Mouse (Mus musculus) intestine, postnatal 0 days (tissue): ENCODE measurements around the gene Hnrnpul2. TPM values are rescaled to one million over a fixed set of nuclear protein-coding genes. Genes with fewer than 3 reads are reported as not detected.

Experiments
- ATAC-seq: fragments of 200-750 bp; cut with Nextera tagmentation; 2 replicates; pipeline ENCODE4 v1.8.0; 2017; ENCODE audit warnings: mild to moderate bottlenecking, moderate TSS enrichment, moderate library complexity
- H3K27ac ChIP-seq: fragments of 300-500 bp; sonication (generic); 2 replicates; pipeline ENCODE4 v1.5.1; 2014; ENCODE audit warnings: mild to moderate bottlenecking, low read depth, low read length, moderate library complexity
- H3K27me3 ChIP-seq: fragments of 300-500 bp; sonication (generic); replicated peaks from 2 replicates; pipeline ENCODE4 v1.6.1; 2014; ENCODE audit warnings: low read length, mixed read lengths; ENCODE audit not compliant: control insufficient read depth, insufficient read depth
- H3K36me3 ChIP-seq: fragments of 300-500 bp; sonication (generic); 2 replicates; pipeline ENCODE4 v1.6.1; 2014; ENCODE audit warnings: mild to moderate bottlenecking, moderate library complexity; ENCODE audit not compliant: control insufficient read depth, insufficient read depth
- H3K4me1 ChIP-seq: fragments of 300-500 bp; sonication (generic); replicated peaks from 2 replicates; pipeline ENCODE4 v1.6.1; 2014; ENCODE audit warnings: antibody characterized with exemption, low read length, mixed read lengths; ENCODE audit not compliant: control insufficient read depth, insufficient read depth
- H3K4me2 ChIP-seq: fragments of 300-500 bp; sonication (generic); replicated peaks from 2 replicates; pipeline ENCODE4 v1.6.1; 2014; ENCODE audit warnings: low read depth, mild to moderate bottlenecking, moderate library complexity
- H3K4me3 ChIP-seq: fragments of 300-500 bp; sonication (generic); 2 replicates; pipeline ENCODE4 v1.5.1; 2014; ENCODE audit warnings: low read depth, low read length
- H3K9ac ChIP-seq: fragments of 300-500 bp; sonication (generic); 2 replicates; pipeline ENCODE4 v1.6.1; 2014; ENCODE audit warnings: mild to moderate bottlenecking, low read depth, low read length
- H3K9me3 ChIP-seq: fragments of 300-500 bp; sonication (generic); 2 replicates; pipeline ENCODE4 v1.6.1; 2016; ENCODE audit warnings: mixed run types; ENCODE audit not compliant: control insufficient read depth
- CTCF ChIP-seq: sonication (generic); IDR thresholded peaks from 2 replicates; pipeline ENCODE4 v1.5.1; 2016; ENCODE audit warnings: low read depth, mild to moderate bottlenecking, control low read depth, antibody characterized with exemption, moderate library complexity
- WGBS: fragments of 180-500 bp; shearing (Covaris S2); extraction: QIAGEN DNeasy Blood & Tissue Kit; methylation state at CpG from one replicate; pipeline ENCODE4 v1.1.7; 2014; 5-methylcytosine and 5-hydroxymethylcytosine counted together
- polyA plus RNA-seq: library from polyadenylated mRNA; unstranded; fragments of >200 nt; fragmentation: Nextera tagmentation; extraction: Ambion mirVana; gene quantifications from 2 replicates; pipeline ENCODE4 v1.2.1, GENCODE M21; 2015

The Hnrnpul2 gene
- polyA plus RNA-seq, 1 experiment from 2014 or later = 5.4 TPM

DNA sequence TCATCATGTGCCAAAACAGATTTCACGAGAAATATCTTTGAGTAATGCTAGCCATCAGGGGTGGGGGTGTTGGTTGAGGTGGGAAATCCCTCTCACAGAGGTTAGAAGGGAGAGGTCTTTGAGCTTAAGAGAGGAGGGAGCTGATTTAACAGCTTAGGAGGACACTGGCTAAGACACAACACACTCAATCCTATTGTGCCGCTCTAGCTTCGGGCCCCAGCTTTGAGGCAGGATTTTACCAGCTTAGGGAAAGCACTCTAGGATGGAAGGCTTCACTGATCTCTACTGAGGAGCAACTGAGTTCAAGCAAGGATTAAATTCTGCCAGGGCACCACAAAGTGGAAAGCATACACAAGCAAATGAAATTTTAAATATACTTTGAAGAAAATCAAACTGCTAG is 2.8 kb upstream of the Hnrnpul2 start:
- peaks cover 21% of the 10 kb centered on the region for H3K36me3 ChIP-seq
- no peak for ATAC-seq
- no peak overlapping the region for H3K4me3 ChIP-seq
- H3K27ac ChIP-seq = no peak overlapping the region
- no peaks in the 10 kb centered on the region for H3K9me3 ChIP-seq
- no peaks in the 10 kb centered on the region for H3K27me3 ChIP-seq
- no peak overlapping the region for H3K9ac ChIP-seq
- peaks cover 1% of the 10 kb centered on the region; the same call in 1 of the 2 replicates for H3K4me1 ChIP-seq
- TF ChIP-seq CTCF = no peak
- no peak overlapping the region for H3K4me2 ChIP-seq
- 74% methylated on average over 3 of the region's 3 CpGs for WGBS

DNA sequence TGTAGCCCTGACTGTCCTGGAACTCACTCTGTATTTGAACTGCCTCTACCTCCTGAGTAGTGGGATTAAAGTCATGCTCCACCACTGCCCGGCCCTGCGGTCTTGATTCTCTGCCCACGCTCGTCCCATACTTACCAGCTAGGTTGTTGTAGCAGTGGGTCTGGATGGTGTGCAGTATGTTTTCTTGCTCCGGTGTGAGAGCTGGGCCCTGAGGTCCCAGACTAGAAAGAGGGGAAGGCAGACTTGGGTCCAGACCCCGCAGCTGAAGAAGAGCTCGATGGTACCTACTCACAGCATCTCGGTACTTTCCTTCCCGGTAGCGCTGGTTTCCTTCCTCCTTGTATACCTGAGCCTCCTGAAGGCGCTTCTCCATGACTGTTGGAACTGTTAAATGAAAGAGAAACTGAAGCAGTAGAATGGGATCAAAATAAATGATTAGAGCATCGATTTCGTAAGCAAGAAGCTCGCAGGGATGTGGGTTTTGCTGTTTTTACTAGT is 1.5 kb upstream of the Hnrnpul2 start:
- no peaks in the 10 kb centered on the region for H3K27me3 ChIP-seq
- H3K4me2 ChIP-seq = peak overlapping the region; percentile 80
- H3K4me1 ChIP-seq = peaks cover 5% of the 10 kb centered on the region; the same call in 1 of the 2 replicates
- no peaks in the 10 kb centered on the region for H3K9me3 ChIP-seq
- H3K36me3 ChIP-seq = peaks cover 14% of the 10 kb centered on the region
- WGBS = 14% methylated on average over 14 of the region's 14 CpGs
- H3K27ac ChIP-seq = peak overlapping the region; percentile 86
- peak overlapping the region; percentile 52 for H3K9ac ChIP-seq
- no peak for TF ChIP-seq CTCF
- peak overlapping the region; percentile 97 for H3K4me3 ChIP-seq
- ATAC-seq = no peak

GRCm38 (mm10) chr19:8818801-8819595 is 812 bp upstream of the Hnrnpul2 start, which contains the start of gene Ttc9c:
Ttc9c (minus strand) TSS chr19:8819333.
- ATAC-seq = peak; percentile 92
- Histone ChIP-seq H3K36me3 (peaks cover 14% of the 10 kb centered on the region), H3K9me3 (no peaks in the 10 kb centered on the region), H3K27me3 (no peaks in the 10 kb centered on the region), H3K4me1 (peaks cover 5% of the 10 kb centered on the region; the same call in 1 of the 2 replicates), H3K27ac (peak within 1 kb of the TSS; percentile 95), H3K9ac (peak within 1 kb of the TSS; percentile 97), H3K4me3 (peak within 1 kb of the TSS; percentile 97), H3K4me2 (peak within 1 kb of the TSS; percentile 80)
- under 1% methylated on average over 33 of the region's 33 CpGs for WGBS
- no peak for TF ChIP-seq CTCF

- peak overlapping the region; percentile 97 for H3K4me3 ChIP-seq
- H3K27me3 ChIP-seq = no peaks in the 10 kb centered on the region
- ATAC-seq = peak; percentile 7
- peak overlapping the region; percentile 97 for H3K9ac ChIP-seq
- WGBS = under 1% methylated on average over 48 of the region's 48 CpGs
- peaks cover 25% of the 10 kb centered on the region for H3K36me3 ChIP-seq
- H3K9me3 ChIP-seq = no peaks in the 10 kb centered on the region
- H3K27ac ChIP-seq = peak overlapping the region; percentile 95
- H3K4me2 ChIP-seq = peak overlapping the region; percentile 80
- TF ChIP-seq CTCF = no peak
- peaks cover 5% of the 10 kb centered on the region; the same call in 1 of the 2 replicates for H3K4me1 ChIP-seq
These were observed 680 bp downstream of the Hnrnpul2 start for GRCm38 (mm10) chr19:8820424-8820956.

DNA sequence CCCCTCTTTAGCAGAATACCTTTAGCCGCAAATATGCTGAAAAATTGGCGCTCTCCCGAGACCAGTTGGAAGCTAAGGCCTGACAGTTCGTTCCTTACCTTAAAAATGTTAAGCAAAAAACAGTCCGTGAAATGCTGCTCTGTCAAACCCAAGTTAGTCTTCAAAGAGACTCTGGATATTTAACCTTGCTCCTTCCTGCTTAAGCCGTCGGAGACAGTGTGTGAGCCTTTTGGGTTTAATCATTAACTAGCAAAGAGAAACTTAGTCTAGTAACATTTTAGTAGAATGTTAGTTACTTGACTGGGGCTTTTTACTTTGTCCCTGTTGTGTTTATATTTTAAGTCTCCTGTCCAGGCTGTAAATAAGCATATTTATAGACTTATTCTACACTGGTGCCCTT is 1.3 kb downstream of the Hnrnpul2 start:
- Histone ChIP-seq H3K27ac (peak overlapping the region; percentile 95), H3K27me3 (no peaks in the 10 kb centered on the region), H3K9me3 (no peaks in the 10 kb centered on the region), H3K36me3 (peaks cover 30% of the 10 kb centered on the region), H3K4me2 (peak overlapping the region; percentile 80), H3K9ac (peak overlapping the region; percentile 97), H3K4me1 (peaks cover 5% of the 10 kb centered on the region; the same call in 1 of the 2 replicates), H3K4me3 (peak overlapping the region; percentile 97)
- TF ChIP-seq CTCF = no peak
- WGBS = under 1% methylated on average over 7 of the region's 7 CpGs
- no peak for ATAC-seq

GRCm38 (mm10) chr19:8822696-8823095 is 2.9 kb downstream of the Hnrnpul2 start:
- Histone ChIP-seq H3K27ac (no peak overlapping the region), H3K4me3 (peak overlapping the region; percentile 97; the same call in 1 of the 2 replicates), H3K4me1 (peaks cover 5% of the 10 kb centered on the region; the same call in 1 of the 2 replicates), H3K27me3 (no peaks in the 10 kb centered on the region), H3K9ac (no peak overlapping the region), H3K9me3 (no peaks in the 10 kb centered on the region), H3K4me2 (peak overlapping the region; percentile 80), H3K36me3 (peaks cover 43% of the 10 kb centered on the region)
- no peak for TF ChIP-seq CTCF
- 56% methylated on average over 8 of the region's 8 CpGs for WGBS
- ATAC-seq = no peak
